Mouse (Mus musculus) megakaryocyte, embryonic 14.5 days (primary cell): Measurements from ENCODE around the gene Zfp451.

ENCODE experiments used
- FLI1 ChIP-seq: IDR thresholded peaks from 2 replicates; pipeline ENCODE4 v1.6.1; 2012; ENCODE audit warnings: low read length, inconsistent platforms, mixed read lengths
- GATA1 ChIP-seq: IDR thresholded peaks from 3 replicates; pipeline ENCODE4 v1.6.1; 2012; ENCODE audit warnings: mixed read lengths, low read length, inconsistent platforms, borderline replicate concordance

DNA sequence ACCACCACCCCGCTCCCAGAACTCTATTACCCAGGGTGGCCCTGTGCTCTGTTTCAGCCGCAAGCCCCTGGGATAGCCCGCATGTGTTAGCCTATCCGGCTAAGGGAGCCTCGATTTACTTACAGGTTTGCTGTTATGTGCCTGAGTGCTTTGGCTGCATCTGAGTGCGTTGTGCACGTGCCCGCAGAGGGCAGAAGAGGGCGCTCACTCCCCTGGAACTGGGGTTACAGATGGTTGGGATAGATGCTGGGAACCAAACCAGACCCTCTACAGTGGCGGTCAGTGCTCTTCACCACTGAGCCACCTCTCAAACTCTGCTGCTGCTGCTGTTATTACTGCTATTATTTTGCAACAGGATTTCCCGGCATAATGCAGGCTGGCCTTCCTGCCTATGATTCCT is 65.3 kb downstream of the Zfp451 start:
- TF ChIP-seq FLI1 (no peak), GATA1 (no peak)
